Mouse (Mus musculus) G1E (cell line): ENCODE data around the gene Mindy2. TPM values are rescaled to one million over a fixed set of nuclear protein-coding genes. Genes with fewer than 3 reads are reported as not detected.

Experiments
- ATAC-seq: 2 replicates; pipeline ENCODE4 v1.8.0; 2016; ENCODE audit warnings: mild to moderate bottlenecking; ENCODE audit not compliant: insufficient number of reproducible peaks, poor library complexity, low FRiP score, severe bottlenecking; ENCODE audit errors: extremely low read depth
- DNase-seq: peaks from one replicate; pipeline ENCODE4 v3.0.0; 2012; ENCODE audit warnings: low spot score
- H3K27me3 ChIP-seq: 2 replicates; pipeline ENCODE4 v1.6.1; 2012; ENCODE audit warnings: mild to moderate bottlenecking, low read length, inconsistent platforms; ENCODE audit not compliant: insufficient read depth
- H3K36me3 ChIP-seq: replicated peaks from 2 replicates; pipeline ENCODE3; 2012; ENCODE audit warnings: mild to moderate bottlenecking, inconsistent platforms
- H3K4me1 ChIP-seq: 2 replicates; pipeline ENCODE4 v1.6.1; 2012; ENCODE audit warnings: low read depth, low read length, inconsistent platforms, mixed read lengths; ENCODE audit not compliant: insufficient read depth
- H3K4me3 ChIP-seq: 2 replicates; pipeline ENCODE4 v1.5.1; 2012; ENCODE audit warnings: low read depth, mild to moderate bottlenecking, inconsistent platforms, low read length, moderate library complexity, mixed read lengths
- H3K9me3 ChIP-seq: replicated peaks from 2 replicates; pipeline ENCODE4 v1.6.1; 2012; ENCODE audit warnings: inconsistent platforms
- CTCF ChIP-seq: IDR thresholded peaks from 2 replicates; pipeline ENCODE4 v1.5.1; 2012; ENCODE audit warnings: low read depth, low read length, inconsistent platforms, mixed read lengths
- GATA1 ChIP-seq: IDR thresholded peaks from 2 replicates; pipeline ENCODE4 v1.6.1; 2012; ENCODE audit warnings: borderline replicate concordance, low read length, inconsistent platforms, mixed read lengths
- GATA2 ChIP-seq: IDR thresholded peaks from 2 replicates; pipeline ENCODE4 v1.6.1; 2012; ENCODE audit warnings: low read depth, low read length, inconsistent platforms, borderline replicate concordance
- POLR2AphosphoS5 ChIP-seq: IDR thresholded peaks from 2 replicates; pipeline ENCODE4 v1.6.1; 2012; ENCODE audit warnings: low read depth, low read length, inconsistent platforms; ENCODE audit not compliant: insufficient replicate concordance
- TAL1 ChIP-seq: conservative IDR thresholded peaks from 2 replicates; pipeline ENCODE4 v1.6.1; 2012; ENCODE audit warnings: low read depth, low read length, inconsistent platforms, mixed read lengths
- polyA plus RNA-seq: library from polyadenylated mRNA; stranded (reverse); fragments of >175 nt; gene quantifications from 2 replicates; pipeline ENCODE4 v1.2.3, GENCODE M21; 2012
- total RNA-seq, 2 experiments: library from RNA; stranded (forward) in 1 of 2; stranded (reverse) in 1 of 2; fragments of 200-1000 nt in 1 of 2; fragments of >200 nt in 1 of 2; fragmentation: Nextera tagmentation in 1 of 2; gene quantifications; 2 replicates each; pipeline ENCODE4 v1.2.3; 2014 to 2017

The Mindy2 gene
- total and polyA plus RNA-seq, 3 experiments: 16.2 to 50.7 (median 38.4) TPM

DNA sequence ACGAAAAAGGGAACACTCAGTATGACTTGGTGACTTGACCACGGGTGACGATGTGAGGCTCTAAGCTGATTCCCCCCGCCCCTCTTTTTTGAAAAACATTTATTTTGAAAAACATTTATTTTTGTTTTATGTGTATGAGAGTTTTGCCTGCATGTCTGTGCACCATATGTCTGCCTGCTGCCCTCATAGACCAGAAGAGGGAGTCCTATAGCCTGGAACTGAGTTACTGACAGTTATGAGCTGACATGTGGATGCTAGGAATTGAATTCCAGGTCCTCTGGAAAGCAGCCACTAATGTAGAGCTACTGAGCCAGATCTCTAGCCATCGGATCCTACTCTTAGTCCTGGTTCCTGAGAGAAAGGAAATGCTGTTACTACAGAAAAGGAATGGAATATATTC lies 19.0 kb upstream of the Mindy2 start:
- H3K4me1 ChIP-seq: peaks cover 35% of the 10 kb centered on the region
- no peak for DNase-seq

GRCm38 (mm10) chr9:70675117-70675516 lies 18.1 kb upstream of the Mindy2 start:
- H3K36me3 ChIP-seq: no peaks in the 10 kb centered on the region
- H3K9me3 ChIP-seq: no peaks in the 10 kb centered on the region
- H3K4me3 ChIP-seq: no peak overlapping the region
- ATAC-seq (no peak), DNase-seq (no peak)
- no peak for TF ChIP-seq GATA1
- no peak for TF ChIP-seq POLR2AphosphoS5
- no peaks in the 10 kb centered on the region for H3K27me3 ChIP-seq
- H3K4me1 ChIP-seq: peaks cover 43% of the 10 kb centered on the region

More for the DNA sequence above, 19.0 kb upstream of the Mindy2 start:
- H3K36me3 ChIP-seq: no peaks in the 10 kb centered on the region
- no peaks in the 10 kb centered on the region for H3K27me3 ChIP-seq
- no peak for ATAC-seq
- TF ChIP-seq GATA2 (no peak), CTCF (no peak), POLR2AphosphoS5 (no peak), GATA1 (no peak), TAL1 (no peak)
- H3K9me3 ChIP-seq: no peaks in the 10 kb centered on the region
- H3K4me3 ChIP-seq: no peak overlapping the region

DNA sequence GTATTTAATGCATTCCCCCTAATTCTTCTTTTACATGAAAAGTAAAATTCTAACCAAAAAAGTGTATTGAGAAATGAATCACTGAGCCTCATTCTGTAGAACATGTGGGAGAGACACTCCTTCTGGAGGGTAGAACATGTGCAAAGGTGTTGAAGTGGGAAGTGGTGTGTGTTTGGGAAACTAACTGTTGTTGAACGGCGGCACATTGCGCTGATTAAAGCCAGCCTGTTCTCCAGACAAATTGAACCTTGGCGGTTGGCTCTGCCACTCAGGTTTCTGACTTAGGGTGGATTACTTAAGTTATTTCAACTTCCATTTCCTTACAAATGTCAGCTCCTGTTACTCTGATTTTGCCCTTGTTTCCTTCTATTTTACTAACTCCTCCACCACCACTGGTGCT lies 16.7 kb upstream of the Mindy2 start:
- ATAC-seq (no peak), DNase-seq (no peak)
- no peak overlapping the region for H3K4me3 ChIP-seq
- TF ChIP-seq POLR2AphosphoS5: no peak
- TF ChIP-seq GATA2: no peak
- no peak for TF ChIP-seq GATA1
- TF ChIP-seq TAL1: no peak
- TF ChIP-seq CTCF: no peak
- no peaks in the 10 kb centered on the region for H3K36me3 ChIP-seq
- no peaks in the 10 kb centered on the region for H3K9me3 ChIP-seq
- no peaks in the 10 kb centered on the region for H3K27me3 ChIP-seq
- H3K4me1 ChIP-seq: peaks cover 54% of the 10 kb centered on the region

DNA sequence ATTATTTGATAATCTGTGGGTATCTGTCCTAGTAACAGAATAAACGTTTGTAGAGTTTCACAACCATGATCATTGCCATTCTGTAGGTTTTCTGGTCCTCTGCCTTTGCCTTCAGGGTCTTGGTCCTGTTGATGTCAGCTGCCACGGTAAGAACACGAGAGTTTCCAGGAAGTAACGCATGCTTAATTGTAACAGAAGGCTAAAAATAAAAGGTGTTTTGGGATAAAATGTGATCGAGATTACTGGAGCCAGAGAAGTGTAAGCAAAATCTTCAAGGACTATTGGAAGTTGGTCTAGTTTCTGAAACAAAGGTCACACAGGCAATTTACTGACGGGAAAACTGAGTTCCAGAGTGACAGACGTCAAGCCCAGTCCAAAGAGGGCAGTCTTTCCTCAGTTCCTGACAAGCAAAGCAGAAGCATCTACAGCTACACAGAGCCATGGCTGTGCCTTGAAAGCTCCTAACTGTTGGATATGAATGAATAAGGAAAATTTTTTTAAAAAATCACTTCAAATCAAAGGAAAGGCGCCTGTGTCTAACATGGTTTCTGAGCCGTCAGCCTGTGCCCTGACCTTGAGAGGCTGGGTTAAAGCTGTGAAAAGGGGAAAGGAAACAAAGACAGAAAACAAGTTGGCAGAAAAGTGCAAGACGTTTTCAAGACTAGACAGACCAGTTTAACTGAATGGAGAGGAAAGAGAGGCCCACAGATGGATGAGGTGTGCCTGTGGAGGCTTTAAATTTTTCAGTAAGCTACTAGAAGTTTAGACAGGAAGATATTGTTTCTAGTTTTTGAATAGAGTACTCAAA lies 15.0 kb upstream of the Mindy2 start:
- DNase-seq (no peak), ATAC-seq (no peak)
- TF ChIP-seq GATA2 (no peak), TAL1 (no peak), POLR2AphosphoS5 (no peak), GATA1 (no peak), CTCF (no peak)
- Histone ChIP-seq H3K4me3 (no peak overlapping the region), H3K36me3 (no peaks in the 10 kb centered on the region), H3K27me3 (no peaks in the 10 kb centered on the region), H3K9me3 (0 out of 2 replicates have a peak, but pooled peaks cover 3% of the 10 kb centered on the region), H3K4me1 (peaks cover 49% of the 10 kb centered on the region)

DNA sequence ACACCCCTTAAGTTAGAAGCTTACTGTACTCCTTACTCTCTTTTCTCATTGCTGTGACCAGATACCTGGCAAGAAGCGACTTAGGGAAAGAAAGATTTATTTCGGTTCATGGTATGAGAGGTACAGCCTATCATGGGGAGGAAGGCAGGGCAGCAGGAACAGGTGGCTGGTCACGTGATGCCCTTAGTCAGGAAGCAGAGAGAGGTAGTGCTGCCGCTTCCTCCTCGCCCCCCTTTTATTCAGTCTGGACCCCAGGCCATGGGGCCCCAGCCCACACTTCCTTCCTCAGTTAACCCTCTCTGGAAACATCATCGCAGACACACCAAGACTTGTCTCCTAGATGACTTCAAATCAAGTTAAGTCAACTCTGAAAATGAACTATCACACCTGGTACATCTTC lies 14.3 kb upstream of the Mindy2 start:
- Histone ChIP-seq H3K27me3 (no peaks in the 10 kb centered on the region), H3K4me1 (peaks cover 49% of the 10 kb centered on the region), H3K9me3 (0 out of 2 replicates have a peak, but pooled peaks cover 3% of the 10 kb centered on the region), H3K4me3 (no peak overlapping the region; the same call in 1 of the 2 replicates), H3K36me3 (no peaks in the 10 kb centered on the region)
- no peak for ATAC-seq
- TF ChIP-seq GATA2: no peak
- no peak for TF ChIP-seq CTCF
- no peak for TF ChIP-seq GATA1
- no peak for TF ChIP-seq TAL1
- no peak for TF ChIP-seq POLR2AphosphoS5
- DNase-seq: no peak

DNA sequence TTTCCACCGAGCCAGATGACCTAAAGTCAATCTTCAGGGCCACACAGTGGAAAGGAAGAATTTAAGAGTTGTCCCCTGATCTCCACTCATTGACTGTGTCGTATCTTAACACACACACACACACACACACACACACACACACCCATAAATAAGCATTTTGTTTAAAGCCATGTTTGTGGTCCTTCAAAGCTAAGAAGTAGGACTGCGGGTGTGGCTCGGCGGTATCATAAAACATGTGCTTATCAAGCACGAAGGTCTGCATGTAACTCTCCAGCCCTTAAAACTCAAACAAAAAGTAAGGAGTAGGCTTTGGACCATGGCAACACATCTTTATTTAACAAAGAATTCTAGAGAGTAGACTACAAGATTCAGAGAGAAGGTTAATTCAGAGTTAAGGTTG lies 13.4 kb upstream of the Mindy2 start:
- H3K36me3 ChIP-seq: no peaks in the 10 kb centered on the region

More for the DNA sequence above, 13.4 kb upstream of the Mindy2 start:
- Histone ChIP-seq H3K27me3 (no peaks in the 10 kb centered on the region), H3K4me3 (no peak overlapping the region), H3K4me1 (peaks cover 42% of the 10 kb centered on the region), H3K9me3 (0 out of 2 replicates have a peak, but pooled peaks cover 3% of the 10 kb centered on the region)
- DNase-seq (no peak), ATAC-seq (no peak)
- TF ChIP-seq GATA1: no peak
- no peak for TF ChIP-seq GATA2
- TF ChIP-seq CTCF: no peak
- no peak for TF ChIP-seq TAL1
- TF ChIP-seq POLR2AphosphoS5: no peak
